Mouse (Mus musculus) embryo, embryonic 10 days (tissue): ENCODE data around the gene Ino80d.

ENCODE experiments used
- DNase-seq: peaks from one replicate; pipeline ENCODE4 v3.0.0-alpha.2; 2015; ENCODE audit warnings: low spot score

Ino80d gene

GRCm38 (mm10) chr1:62991021-62991420 lies 123.4 kb downstream of the Ino80d start:
- no peak for DNase-seq

DNA sequence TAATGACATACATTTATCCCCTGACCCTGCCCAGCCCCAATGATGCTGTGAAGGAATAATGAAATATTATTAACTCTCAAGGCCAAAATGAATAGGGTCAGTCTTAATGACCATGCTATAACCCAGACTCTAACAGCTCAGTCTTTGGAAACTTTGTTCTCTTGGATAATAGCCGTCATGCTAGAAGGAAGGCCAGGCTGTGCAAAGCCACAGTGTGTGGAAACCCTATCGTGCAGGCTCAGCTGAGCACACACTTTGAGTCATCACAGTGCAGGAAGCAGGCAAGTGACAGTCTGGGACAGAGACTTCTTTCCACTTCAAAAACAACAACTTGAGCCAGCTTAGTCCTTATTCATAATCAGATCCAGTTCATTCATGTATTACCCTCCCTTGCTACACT lies 126.9 kb downstream of the Ino80d start:
- DNase-seq = no peak

- DNase-seq = peak; percentile 77
Observed at GRCm38 (mm10) chr1:62986267-62986666, 128.2 kb downstream of the Ino80d start.

GRCm38 (mm10) chr1:62984566-62984965 lies 129.9 kb downstream of the Ino80d start:
- peak; percentile 71 for DNase-seq

GRCm38 (mm10) chr1:62976742-62977141 lies 137.7 kb downstream of the Ino80d start:
- DNase-seq = peak; percentile 29

- DNase-seq = peak; percentile 72
Observed at GRCm38 (mm10) chr1:62966885-62967284, 147.6 kb downstream of the Ino80d start.

DNA sequence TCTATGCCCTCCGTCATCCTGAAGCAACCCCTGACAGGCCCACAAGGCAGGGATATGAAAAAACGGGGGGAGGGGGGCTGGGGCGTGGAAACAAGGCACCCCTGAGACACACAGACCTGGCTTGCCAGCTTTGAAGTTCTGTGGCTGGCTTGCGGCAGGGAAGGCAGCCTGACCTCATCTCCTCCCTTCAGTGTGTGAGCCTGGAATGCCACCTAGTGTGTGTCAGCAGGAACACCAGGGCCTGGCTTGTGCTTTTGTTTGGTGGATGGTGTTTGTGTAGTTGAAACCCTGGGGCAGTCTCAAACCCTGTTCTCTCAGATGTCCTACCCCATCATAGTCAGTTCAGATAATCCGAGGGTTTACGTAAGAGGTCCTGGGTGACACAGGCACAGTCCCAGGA lies 150.2 kb downstream of the Ino80d start:
- peak; percentile 90 for DNase-seq

GRCm38 (mm10) chr1:62956942-62957645 lies 157.4 kb downstream of the Ino80d start:
- DNase-seq = no peak

DNA sequence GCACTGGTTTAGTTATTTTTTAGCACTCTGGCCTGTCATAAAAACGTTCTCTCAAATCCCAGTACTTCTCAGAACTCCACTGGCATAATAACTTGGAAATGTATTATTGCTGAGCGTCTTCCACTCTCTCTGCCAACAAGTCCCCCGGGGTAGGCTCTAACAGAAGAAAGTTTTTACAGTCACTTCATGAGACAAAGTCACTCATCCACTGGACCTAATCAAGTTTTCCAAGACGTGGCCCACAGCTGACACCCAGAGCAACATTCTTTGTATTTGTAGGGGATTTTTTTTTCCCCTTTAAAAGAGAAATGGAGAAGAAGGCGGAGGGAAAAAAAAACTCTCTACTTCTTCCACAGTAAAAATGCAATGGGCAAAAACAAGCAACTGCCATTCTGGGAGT lies 157.9 kb downstream of the Ino80d start:
- no peak for DNase-seq

DNA sequence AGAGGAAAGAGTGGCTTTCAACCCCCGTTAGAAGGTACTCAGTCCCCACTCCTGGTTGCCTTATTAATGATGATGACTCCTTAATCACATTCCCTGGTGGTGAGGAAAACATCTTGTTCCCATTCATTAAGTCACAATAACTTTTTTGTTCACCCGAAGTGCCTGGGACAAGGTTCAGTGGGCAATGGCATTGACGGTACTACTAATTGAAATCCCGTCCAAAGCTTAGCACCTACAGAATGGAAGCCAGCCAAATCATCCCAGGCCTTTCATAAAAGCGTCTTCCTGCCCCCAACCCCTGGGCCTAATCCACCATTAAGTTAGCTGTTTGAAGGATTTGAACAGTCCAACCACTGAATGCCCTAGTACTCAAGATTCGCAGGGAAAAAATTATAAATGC lies 159.1 kb downstream of the Ino80d start:
- no peak for DNase-seq

GRCm38 (mm10) chr1:62953036-62953435 lies 161.4 kb downstream of the Ino80d start:
- DNase-seq = no peak

GRCm38 (mm10) chr1:62952319-62952718 lies 162.1 kb downstream of the Ino80d start:
- no peak for DNase-seq

GRCm38 (mm10) chr1:62951067-62951809 lies 163.2 kb downstream of the Ino80d start:
- DNase-seq = no peak

DNA sequence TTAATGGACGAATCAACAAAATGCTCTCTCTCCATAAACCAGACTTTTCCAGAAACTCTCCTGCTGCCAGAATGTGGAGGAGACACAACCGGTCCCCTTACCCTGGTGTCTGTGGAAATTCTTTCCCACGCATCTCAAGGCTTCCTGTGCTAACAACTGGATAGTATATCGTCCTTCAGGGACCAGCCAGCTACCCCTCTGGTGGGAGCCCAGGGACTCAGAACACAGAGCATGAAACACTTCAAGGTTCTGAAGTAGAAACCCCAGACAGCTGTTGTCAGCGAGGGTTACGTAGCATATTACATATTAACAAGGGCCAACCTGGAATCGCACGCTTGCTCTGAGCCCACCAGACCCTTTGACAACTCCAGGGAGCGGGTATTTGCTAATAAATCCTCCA lies 163.9 kb downstream of the Ino80d start:
- DNase-seq = no peak

- no peak for DNase-seq
Observed at GRCm38 (mm10) chr1:62947807-62948206, 166.7 kb downstream of the Ino80d start.

DNA sequence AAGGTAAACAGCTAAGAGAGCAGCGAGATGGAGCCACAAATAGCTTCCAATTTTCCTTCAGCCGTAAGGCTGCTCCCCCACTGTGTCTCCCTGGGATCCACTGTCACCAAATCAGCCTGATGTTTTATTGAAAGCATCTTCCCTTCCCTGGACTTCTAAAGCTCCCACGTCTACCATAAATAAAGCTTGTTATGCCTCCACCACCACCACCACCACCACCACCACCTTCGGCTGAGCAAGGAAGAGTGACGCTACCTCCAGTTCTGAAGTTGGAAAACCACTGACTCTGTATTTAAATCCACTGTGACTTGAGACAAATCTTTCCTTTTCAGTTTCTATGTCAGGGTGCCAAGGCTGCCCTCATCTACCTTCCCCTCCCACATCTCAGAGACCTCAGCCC lies 167.5 kb downstream of the Ino80d start:
- DNase-seq = no peak

DNA sequence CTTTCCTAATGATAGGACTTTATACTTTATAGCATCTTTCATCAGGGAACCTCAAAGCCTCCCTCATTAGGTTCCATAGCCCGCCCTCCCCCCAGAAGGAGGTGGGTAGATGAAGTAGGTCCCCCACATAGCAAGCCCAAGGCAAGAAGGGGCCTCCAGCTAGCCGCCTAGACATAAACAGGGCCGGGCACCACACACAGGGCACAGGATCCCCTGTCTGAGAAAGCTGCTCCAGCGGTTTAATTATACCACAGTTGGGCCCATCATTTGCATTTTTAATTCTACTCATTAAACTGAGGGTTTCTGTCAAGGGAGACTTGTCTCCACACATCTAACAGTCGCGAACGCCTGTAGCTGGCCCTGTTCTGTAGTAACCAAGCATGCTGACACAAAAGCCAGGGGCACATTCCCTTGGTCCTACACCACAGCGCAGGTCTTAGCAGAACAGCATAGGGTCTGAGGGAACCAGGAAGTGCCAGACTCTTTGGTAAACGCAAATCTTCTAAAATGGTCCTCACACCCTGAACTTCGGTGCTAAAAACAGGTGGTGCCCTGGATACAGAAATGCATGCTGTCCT lies 179.6 kb downstream of the Ino80d start:
- DNase-seq = no peak

DNA sequence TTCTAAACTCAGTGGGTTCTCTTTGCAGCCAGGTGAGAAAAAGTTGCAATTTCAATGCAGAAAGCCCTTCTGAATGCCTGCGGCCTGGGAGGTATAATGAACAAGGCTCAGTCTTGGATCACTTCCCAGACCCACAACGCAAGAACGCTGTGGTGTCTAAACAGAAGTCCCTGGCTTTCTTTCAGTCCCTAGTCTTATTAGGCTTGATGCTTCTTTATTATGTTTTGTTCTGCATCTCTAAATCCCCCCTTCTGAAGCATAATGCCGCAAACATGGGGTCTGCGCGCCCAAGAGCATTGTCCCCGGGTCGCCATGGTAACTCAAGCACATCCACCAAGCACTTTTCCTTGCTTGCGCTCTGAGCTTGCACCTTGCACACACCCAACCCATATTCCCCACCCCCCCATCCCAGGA lies 180.4 kb downstream of the Ino80d start:
- DNase-seq = peak; percentile 59

DNA sequence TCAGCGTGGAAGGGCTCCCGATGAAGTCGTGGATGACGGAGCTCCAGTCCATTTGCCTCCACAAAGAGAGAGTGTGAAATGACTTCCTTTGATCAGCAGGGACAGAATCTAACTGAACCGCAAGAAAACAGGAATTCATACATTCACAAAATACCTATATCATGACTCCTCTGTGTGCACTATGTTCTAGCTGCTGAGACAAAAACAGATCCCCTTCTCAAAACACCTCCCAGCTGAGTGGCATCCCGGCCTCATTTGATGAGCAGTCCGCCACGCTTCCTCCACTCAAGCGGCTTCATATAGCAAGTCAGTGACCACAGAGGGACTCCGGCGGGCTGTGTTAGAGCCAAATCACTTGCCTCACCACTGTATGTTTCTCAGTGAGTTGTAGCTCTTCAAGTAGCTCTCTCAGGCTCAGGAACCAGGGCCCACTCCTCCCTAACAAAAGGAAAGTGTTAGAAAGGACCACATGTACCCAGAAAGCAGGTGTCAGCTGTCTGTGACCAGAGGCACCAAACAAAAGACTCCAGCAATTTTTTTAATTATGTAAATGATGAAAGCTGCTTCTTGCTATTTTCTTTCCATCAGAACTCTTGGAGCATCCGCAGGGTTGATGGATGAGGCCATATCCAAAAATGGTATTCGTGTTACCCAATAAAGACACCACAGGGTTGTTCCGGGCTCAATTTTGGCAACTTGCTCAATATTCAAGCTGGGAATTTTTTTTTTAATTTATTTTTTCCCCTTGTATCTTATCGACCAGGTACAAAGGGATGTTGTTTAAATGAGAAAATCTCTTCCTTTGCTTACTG lies 181.0 kb downstream of the Ino80d start:
- peak; percentile 12 for DNase-seq

DNA sequence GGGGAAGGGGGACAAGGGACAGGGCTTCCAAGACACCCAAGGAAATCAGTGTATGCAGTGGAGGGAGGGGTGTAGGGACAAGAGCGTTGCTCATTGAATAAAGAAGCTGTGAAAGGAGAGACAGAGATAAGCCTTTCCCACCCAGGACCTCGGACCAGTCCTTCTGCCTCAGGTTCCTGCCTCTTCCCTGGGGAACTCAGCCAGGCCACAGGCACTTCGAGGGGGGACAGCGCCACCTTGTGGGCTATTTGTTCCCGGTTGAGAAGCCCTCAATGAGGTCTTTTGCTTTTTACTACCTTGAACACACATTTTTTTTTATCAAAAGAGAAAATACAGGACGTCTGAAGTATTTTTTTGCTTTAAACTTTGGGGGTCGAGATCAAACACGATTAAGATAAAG lies 185.0 kb downstream of the Ino80d start:
- peak; percentile 84 for DNase-seq

GRCm38 (mm10) chr1:62919219-62919618 lies 195.2 kb downstream of the Ino80d start:
- no peak for DNase-seq

- no peak for DNase-seq
Observed at GRCm38 (mm10) chr1:62916609-62917008, 197.9 kb downstream of the Ino80d start.
